Mouse (Mus musculus): ENCODE results near the gene Ntn4. TPM values are rescaled to one million over a fixed set of nuclear protein-coding genes. Genes with fewer than 3 reads are reported as not detected.

Ntn4 gene
- polyA plus RNA-seq, 1 experiment, result not detected

DNA sequence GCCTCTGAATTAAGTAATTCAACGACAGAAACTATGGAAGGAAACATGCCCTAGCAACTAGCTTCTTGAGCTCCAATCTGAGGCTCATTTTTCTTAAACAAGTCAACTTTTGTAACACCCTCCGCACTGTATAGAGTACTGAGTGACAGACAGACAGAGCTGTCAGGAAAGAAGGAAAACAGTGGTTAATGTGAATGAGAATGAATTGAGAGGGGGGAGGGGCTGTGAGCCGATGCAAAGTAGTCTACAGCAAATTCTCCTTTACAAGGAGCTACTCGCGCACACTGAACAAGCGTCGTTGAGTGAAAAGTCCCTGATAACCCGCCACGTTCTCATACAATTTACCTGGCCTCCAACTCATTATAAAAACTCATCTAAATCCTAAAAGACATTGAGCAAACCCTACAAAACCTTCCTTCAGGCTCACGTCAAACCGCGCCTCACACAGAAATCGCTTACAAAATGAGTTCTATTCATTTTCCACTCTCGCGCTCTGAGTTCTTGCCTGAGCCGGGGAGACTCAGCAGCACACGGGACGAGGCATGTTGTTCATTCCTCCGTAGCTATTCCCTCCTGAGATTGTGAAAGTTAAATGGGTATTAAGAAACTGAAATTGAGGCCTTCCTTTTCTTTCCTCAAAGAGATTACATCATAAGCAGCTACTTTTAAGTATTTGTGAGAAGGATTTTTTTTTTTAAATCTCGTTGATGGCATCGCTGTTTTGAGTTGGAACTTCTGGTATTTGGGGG lies 54.7 kb downstream of the Ntn4 start:
- TF ChIP-seq GATA1 (IDR thresholded peaks at IDR 0.05; ENCODE audit: low read length), result no peak

DNA sequence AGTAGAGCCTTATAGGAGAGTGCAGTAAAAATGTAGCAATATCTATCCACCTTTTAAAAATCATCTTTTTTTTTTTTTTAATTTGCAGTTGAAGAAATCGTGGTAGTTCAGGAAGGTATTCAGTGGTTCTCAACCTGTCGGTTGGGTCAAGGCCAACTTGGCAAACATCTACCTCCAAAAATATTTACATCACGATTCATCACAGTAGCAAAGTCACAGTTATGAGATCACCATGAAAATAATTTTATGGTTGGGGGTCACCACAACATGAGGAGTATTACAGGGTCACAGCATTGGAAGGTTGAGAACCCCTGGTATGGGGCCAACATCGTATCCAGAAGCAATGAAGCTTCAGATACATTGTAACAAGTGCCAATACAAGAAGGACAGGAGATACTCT lies 55.5 kb downstream of the Ntn4 start:
- TF ChIP-seq GATA1 (IDR thresholded peaks at IDR 0.05; ENCODE audit: low read length), result no peak

- TF ChIP-seq GATA1 (IDR thresholded peaks at IDR 0.05; ENCODE audit: low read length), result no peak
Measured at GRCm38 (mm10) chr10:93697866-93698483, 57.5 kb downstream of the Ntn4 start.

DNA sequence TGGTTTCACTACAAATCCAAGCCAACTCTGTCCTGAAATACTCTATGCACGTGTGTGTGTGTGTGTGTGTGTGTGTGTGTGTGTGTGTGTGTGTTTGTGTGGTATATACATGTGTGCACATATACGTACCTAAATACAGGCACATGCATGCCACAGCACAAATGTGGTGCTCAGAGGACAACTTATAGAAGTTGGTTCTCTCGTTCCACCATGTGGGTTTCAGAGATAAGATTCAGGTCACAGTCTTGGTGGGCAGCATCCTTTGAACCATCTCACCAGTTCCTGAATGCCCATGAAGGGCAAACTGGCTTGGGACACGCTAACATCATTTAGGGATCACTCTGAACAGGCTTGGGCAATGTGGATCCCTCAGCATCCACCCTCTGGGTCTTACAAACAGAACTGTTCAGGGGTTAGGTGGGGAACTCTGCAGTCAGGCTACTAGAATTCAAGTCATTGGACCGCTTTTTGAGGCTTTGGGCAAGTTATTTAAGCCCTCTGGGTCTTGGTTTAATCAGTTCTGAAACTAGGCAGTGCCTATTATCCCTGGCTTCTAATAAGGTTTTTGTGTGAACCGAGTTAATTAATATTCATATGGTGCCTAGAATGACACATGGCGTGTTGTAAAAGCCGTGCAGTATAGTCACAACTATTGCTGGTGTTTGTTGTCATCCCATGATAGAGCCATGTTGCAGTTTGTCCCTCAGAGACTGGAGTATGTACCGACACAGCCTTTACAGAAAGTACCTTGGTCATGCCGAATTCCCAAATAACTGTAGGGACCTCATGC lies 59.4 kb downstream of the Ntn4 start:
- no peak for TF ChIP-seq GATA1 (IDR thresholded peaks at IDR 0.05; ENCODE audit: low read length)

GRCm38 (mm10) chr10:93700589-93701363 lies 60.3 kb downstream of the Ntn4 start:
- TF ChIP-seq GATA1 (IDR thresholded peaks at IDR 0.05; ENCODE audit: low read length), result no peak

GRCm38 (mm10) chr10:93703946-93704345 lies 63.5 kb downstream of the Ntn4 start:
- no peak for TF ChIP-seq GATA1 (IDR thresholded peaks at IDR 0.05; ENCODE audit: low read length)

DNA sequence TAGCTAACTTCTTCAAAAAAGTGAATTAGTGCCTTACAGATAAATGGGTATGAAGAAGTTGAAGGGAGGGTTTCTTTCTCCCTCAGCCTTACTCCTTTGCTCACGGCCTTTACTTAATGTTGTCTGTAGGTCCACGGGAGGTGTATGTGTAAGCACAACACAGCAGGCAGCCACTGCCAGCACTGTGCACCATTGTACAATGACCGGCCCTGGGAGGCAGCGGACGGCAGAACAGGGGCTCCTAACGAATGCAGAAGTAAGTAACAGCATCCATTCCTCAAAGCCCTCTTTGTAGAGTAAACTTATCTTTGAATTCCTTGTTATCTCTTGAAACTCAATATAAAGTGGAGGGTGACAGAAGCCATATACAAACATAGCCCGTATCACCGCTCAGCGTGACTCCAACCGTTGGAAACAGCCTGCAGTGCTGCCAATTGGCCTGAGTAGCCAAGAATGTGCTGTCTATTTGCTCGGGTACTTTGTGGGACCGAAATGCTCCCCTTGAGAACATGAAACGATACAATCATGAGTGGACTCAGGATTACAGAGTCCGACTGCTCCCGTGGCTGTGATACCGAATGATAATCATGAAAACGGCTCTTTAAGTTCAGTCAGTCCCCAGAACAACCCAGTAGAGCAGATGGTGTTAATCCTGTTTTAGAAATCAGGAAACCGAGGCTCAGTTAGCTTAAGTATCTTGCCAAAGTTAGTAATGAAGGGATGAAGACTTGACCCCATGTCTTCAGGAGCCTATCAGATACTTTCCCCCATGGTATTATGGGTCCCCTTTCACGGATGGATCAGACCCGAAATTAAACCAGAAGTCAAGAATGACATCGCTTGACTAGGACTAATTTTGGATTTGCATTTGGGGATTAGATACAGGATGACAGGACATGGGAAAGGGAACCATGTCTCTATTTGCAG lies 66.9 kb downstream of the Ntn4 start:
- TF ChIP-seq GATA1 (IDR thresholded peaks at IDR 0.05; ENCODE audit: low read length), result no peak

- TF ChIP-seq GATA1 (IDR thresholded peaks at IDR 0.05; ENCODE audit: low read length), result no peak
Measured at GRCm38 (mm10) chr10:93708076-93708473, 67.6 kb downstream of the Ntn4 start.

GRCm38 (mm10) chr10:93708515-93708914 lies 68.0 kb downstream of the Ntn4 start:
- no peak for TF ChIP-seq GATA1 (IDR thresholded peaks at IDR 0.05; ENCODE audit: low read length)

GRCm38 (mm10) chr10:93709536-93709935 lies 69.1 kb downstream of the Ntn4 start:
- TF ChIP-seq GATA1 (IDR thresholded peaks at IDR 0.05; ENCODE audit: low read length), result no peak

DNA sequence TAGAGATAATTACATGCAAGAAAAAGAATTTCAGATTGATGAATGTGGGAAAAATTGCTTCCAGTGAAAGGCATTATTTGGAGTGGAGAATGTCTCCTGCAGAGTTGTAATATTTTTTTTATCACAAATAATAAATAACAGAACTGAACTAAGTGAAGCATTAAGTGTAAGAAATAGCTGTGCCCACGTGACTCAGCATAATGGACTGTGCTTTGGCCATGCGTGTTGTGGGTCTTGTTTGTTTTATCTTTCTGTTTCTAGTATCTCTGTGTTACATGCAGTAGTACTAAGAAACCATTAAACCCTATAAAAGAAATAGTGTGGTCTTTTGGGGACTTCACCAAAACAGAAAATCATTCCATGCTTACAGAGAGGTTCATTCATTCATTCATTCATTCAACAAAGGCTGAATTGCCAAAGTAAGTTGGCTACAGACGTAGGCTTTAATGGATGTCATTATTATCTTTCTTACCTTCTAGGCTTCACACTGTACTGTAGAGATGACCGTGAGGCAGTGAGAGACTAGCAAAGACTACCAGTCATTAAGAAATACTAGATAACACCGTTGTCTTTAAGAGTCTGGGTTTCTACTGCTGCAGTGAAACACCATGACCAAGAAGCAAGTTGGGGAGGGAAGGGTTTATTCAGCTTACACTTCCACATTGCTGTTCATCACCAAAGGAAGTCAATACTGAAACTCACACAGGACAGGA lies 81.3 kb downstream of the Ntn4 start:
- TF ChIP-seq GATA1 (IDR thresholded peaks at IDR 0.05; ENCODE audit: low read length), result no peak

- no peak for TF ChIP-seq GATA1 (IDR thresholded peaks at IDR 0.05; ENCODE audit: low read length)
Measured at GRCm38 (mm10) chr10:93723942-93724542, 83.6 kb downstream of the Ntn4 start.

- TF ChIP-seq GATA1 (IDR thresholded peaks at IDR 0.05; ENCODE audit: low read length), result no peak
Measured at GRCm38 (mm10) chr10:93728131-93728530, 87.7 kb downstream of the Ntn4 start.
